In the genomic region with DNA sequence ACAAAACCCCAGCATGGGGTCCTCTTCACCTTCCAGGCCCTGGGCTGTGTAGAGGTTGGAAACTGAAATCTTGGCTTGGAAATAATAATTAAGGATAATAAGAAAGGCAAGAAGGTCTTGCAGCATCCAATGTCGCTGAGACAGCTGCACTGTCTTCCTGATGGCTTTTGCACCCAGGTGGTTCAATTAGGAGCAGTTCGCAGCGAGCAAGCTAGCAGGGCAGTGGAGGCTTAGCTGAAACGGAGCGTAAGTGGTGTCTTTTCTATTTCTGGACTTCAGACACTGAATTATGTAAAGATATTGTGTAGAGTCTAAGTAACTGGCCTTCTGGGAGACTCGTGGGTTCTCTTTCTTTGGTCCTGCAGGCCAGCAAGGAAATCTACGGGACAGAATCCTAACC, we compare ENCODE assay signal across 13 mouse cellular contexts. TPM values are rescaled to one million over a fixed set of nuclear protein-coding genes. Genes with fewer than 3 reads are reported as not detected.
DNase-seq lines count a peak whose midpoint lies in the region; ATAC-seq and TF ChIP-seq lines count a peak whose summit lies in the region.
"Had no signal": no experiment of that assay in that cellular context is flagged by ENCODE, and none has a peak within 500 bp of the region (broad histone marks: within the 10 kb centered on the region; RNA-seq: fewer than 3 reads in every experiment).

No protein-coding gene starts in this region.

- TF ChIP-seq CTCF in hindbrain, postnatal 0 days (IDR thresholded peaks at IDR 0.05; ENCODE audit: low read depth), result no peak
- no peak for TF ChIP-seq CTCF in lung, adult 2 months (IDR thresholded peaks at IDR 0.05; ENCODE audit: insufficient read depth, low read length)

- no peaks in the 10 kb centered on the region for H3K9me3 ChIP-seq in heart, embryonic 16.5 days (replicated peaks; ENCODE audit: control insufficient read depth, low read length)
- H3K9me3 ChIP-seq in hindbrain, postnatal 0 days (ENCODE audit: low read length), result no peaks in the 10 kb centered on the region
- H3K9me3 ChIP-seq in intestine, embryonic 16.5 days (ENCODE audit: control insufficient read depth, low read length), result no peaks in the 10 kb centered on the region
- H3K9me3 ChIP-seq: neural tube, embryonic 15.5 days had no signal

- peak overlapping the region; percentile 4 for H3K4me3 ChIP-seq in heart, embryonic 16.5 days (ENCODE audit: low read length)
- no peak overlapping the region for H3K4me3 ChIP-seq in hindbrain, postnatal 0 days (ENCODE audit: low read length)
- no peak overlapping the region for H3K4me3 ChIP-seq in intestine, embryonic 16.5 days (ENCODE audit: low read length)
- no peak overlapping the region for H3K4me3 ChIP-seq in lung, adult 2 months (replicated peaks; ENCODE audit: extremely low read depth, low read depth, low read length)
- H3K4me3 ChIP-seq: neural tube, embryonic 15.5 days had no signal

- 0 out of 2 replicates have a peak, but pooled peaks cover 2% of the 10 kb centered on the region for H3K4me1 ChIP-seq in heart, embryonic 16.5 days (ENCODE audit: control insufficient read depth, insufficient read depth, low read length)
- H3K4me1 ChIP-seq in hindbrain, postnatal 0 days (ENCODE audit: insufficient read depth, low read length), result 0 out of 2 replicates have a peak, but pooled peaks cover 9% of the 10 kb centered on the region
- H3K4me1 ChIP-seq in intestine, embryonic 16.5 days (ENCODE audit: control insufficient read depth, insufficient read depth, low read length), result no peaks in the 10 kb centered on the region
- no peaks in the 10 kb centered on the region for H3K4me1 ChIP-seq in lung, adult 2 months (ENCODE audit: control insufficient read depth, insufficient read depth, low read length)

- H3K9ac ChIP-seq in heart, embryonic 16.5 days (ENCODE audit: low read length), result peak overlapping the region; percentile 22; the same call in 1 of the 2 replicates
- no peak overlapping the region for H3K9ac ChIP-seq in hindbrain, postnatal 0 days (replicated peaks; ENCODE audit: low read length)
- H3K9ac ChIP-seq in intestine, embryonic 16.5 days (ENCODE audit: low read depth, low read length), result no peak overlapping the region
- H3K9ac ChIP-seq: lung, embryonic 14.5 days; neural tube, embryonic 15.5 days had no signal

- peak overlapping the region; percentile 38 for H3K27ac ChIP-seq in heart, embryonic 16.5 days (ENCODE audit: low read length)
- peak overlapping the region; percentile 26; the same call in 1 of the 2 replicates for H3K27ac ChIP-seq in hindbrain, postnatal 0 days
- no peak overlapping the region for H3K27ac ChIP-seq in intestine, embryonic 16.5 days (ENCODE audit: low read length)
- H3K27ac ChIP-seq: neural tube, embryonic 15.5 days had no signal

- ATAC-seq in heart, embryonic 16.5 days (replicated peaks; ENCODE audit: extremely low read depth, insufficient read depth, low FRiP score), result no peak
- ATAC-seq in hindbrain, postnatal 0 days, result no peak
- ATAC-seq in intestine, embryonic 16.5 days, result no peak
- ATAC-seq: activated CD4-positive, CD25-positive, alpha-beta regulatory T cell, adult 4 months had no signal

- H3K27me3 ChIP-seq in heart, embryonic 16.5 days (ENCODE audit: control insufficient read depth, insufficient read depth, low read length), result no peaks in the 10 kb centered on the region
- no peaks in the 10 kb centered on the region for H3K27me3 ChIP-seq in hindbrain, postnatal 0 days (ENCODE audit: insufficient read depth, low read length)
- H3K27me3 ChIP-seq in intestine, embryonic 16.5 days (replicated peaks; ENCODE audit: control insufficient read depth, insufficient read depth, low read length), result no peaks in the 10 kb centered on the region
- H3K27me3 ChIP-seq: neural tube, embryonic 15.5 days had no signal

- TF ChIP-seq POLR2A in lung, adult 2 months (IDR thresholded peaks at IDR 0.05; ENCODE audit: borderline replicate concordance, extremely low read depth, low read depth, low read length), result no peak

- intact Hi-C loops in heart, postnatal 36 days (cut with DNase I), result no loop called here

- H3K4me2 ChIP-seq in heart, embryonic 16.5 days (ENCODE audit: low read depth, low read length), result no peak overlapping the region
- peak overlapping the region; percentile 31; the same call in 1 of the 2 replicates for H3K4me2 ChIP-seq in hindbrain, postnatal 0 days (ENCODE audit: low read depth, low read length)
- no peak overlapping the region for H3K4me2 ChIP-seq in intestine, embryonic 16.5 days (ENCODE audit: low read depth, low read length)
- H3K4me2 ChIP-seq: lung, embryonic 14.5 days; neural tube, embryonic 15.5 days had no signal

- 69% methylated on average over 7 of the region's 7 CpGs for WGBS in heart, embryonic 16.5 days
- WGBS in hindbrain, postnatal 0 days, result 54% methylated on average over 7 of the region's 7 CpGs
- 83% methylated on average over 7 of the region's 7 CpGs for WGBS in intestine, embryonic 16.5 days
- WGBS in lung, adult 2 months, result 84% methylated on average over 7 of the region's 7 CpGs

- no peaks in the 10 kb centered on the region for H3K36me3 ChIP-seq in heart, embryonic 16.5 days (ENCODE audit: control insufficient read depth, insufficient read depth)
- no peaks in the 10 kb centered on the region for H3K36me3 ChIP-seq in hindbrain, postnatal 0 days (ENCODE audit: insufficient read depth, low read length)
- H3K36me3 ChIP-seq in intestine, embryonic 16.5 days (ENCODE audit: control insufficient read depth, insufficient read depth, low read length), result no peaks in the 10 kb centered on the region
- H3K36me3 ChIP-seq: neural tube, embryonic 15.5 days had no signal

- no peak for DNase-seq in heart, postnatal 36 days
- DNase-seq in thymus, postnatal 0 days (ENCODE audit: low spot score), result peak; percentile 56
- no peak for DNase-seq in thymus, adult 18-20 months
- DNase-seq in hindbrain, postnatal 0 days (ENCODE audit: low spot score), result peak; percentile 30
- peak; percentile 48 for DNase-seq in thymus, postnatal 4 days
- DNase-seq in lung, adult 2 months, result no peak
- DNase-seq: heart, adult 18-20 months; lung, embryonic 14.5 days; right cerebral cortex, postnatal 14 days had no signal

RNA-seq across cellular contexts. Expression of a gene that starts 56.8 kb away (rescaled TPM):
- 0.76 and 1.1 TPM in 2 replicates for polyA plus RNA-seq in heart, embryonic 16.5 days (2015; fragmentation: Nextera tagmentation; extraction: Ambion mirVana)
- under 1 TPM; 0.28 to 0.60 TPM for total RNA-seq in heart, postnatal 36 days (2021)
- 3.0 and 3.1 TPM in 2 replicates for polyA plus RNA-seq in thymus, postnatal 0 days (2015; fragmentation: Nextera tagmentation; extraction: Ambion mirVana)
- 1.8 and 4.2 TPM in 2 replicates for total RNA-seq in hindbrain, postnatal 0 days (2014; rRNA removed)
- polyA plus RNA-seq in hindbrain, postnatal 0 days (2015; fragmentation: Nextera tagmentation; extraction: Ambion mirVana), result 7.7 and 8.7 TPM in 2 replicates
- not detected in 2 replicates for polyA plus RNA-seq in intestine, embryonic 16.5 days (2015; fragmentation: Nextera tagmentation; extraction: Ambion mirVana)
- 0.23 and 0.33 TPM in 2 replicates for polyA plus RNA-seq in lung, adult 2 months (2012; rRNA removed)

RNA-seq across cellular contexts. Expression of a gene that starts 57.7 kb away (rescaled TPM):
- polyA plus RNA-seq in heart, embryonic 16.5 days (2015; fragmentation: Nextera tagmentation; extraction: Ambion mirVana), result 77.5 and 89.1 TPM in 2 replicates
- total RNA-seq in heart, postnatal 36 days (2021), result 100 to 1,000 TPM; 120 to 123 TPM
- polyA plus RNA-seq in thymus, postnatal 0 days (2015; fragmentation: Nextera tagmentation; extraction: Ambion mirVana), result 129 TPM in 2 replicates
- 85.7 and 111 TPM in 2 replicates for total RNA-seq in hindbrain, postnatal 0 days (2014; rRNA removed)
- 90.5 and 97.5 TPM in 2 replicates for polyA plus RNA-seq in hindbrain, postnatal 0 days (2015; fragmentation: Nextera tagmentation; extraction: Ambion mirVana)
- polyA plus RNA-seq in intestine, embryonic 16.5 days (2015; fragmentation: Nextera tagmentation; extraction: Ambion mirVana), result 83.8 and 89.4 TPM in 2 replicates
- polyA plus RNA-seq in lung, adult 2 months (2012; rRNA removed), result 31.5 and 43.5 TPM in 2 replicates

Comparison
In these comparisons a context has a peak if more than half of its experiments do, and no peak if none do; other contexts are left out.
1. DNase-seq: peak in thymus, postnatal 0 days (single experiment), hindbrain, postnatal 0 days (single experiment) and thymus, postnatal 4 days (single experiment); none in heart, postnatal 36 days (0 of 2), thymus, adult 18-20 months (0 of 2) and lung, adult 2 months (single experiment).